Mouse (Mus musculus) ES-Bruce4 (cell line): ENCODE data around the gene Sphk2.

Experiments
- CTCF ChIP-seq: IDR thresholded peaks from one replicate; pipeline ENCODE4 v1.8.1; 2011; ENCODE audit warnings: low read depth, low read length
- EP300 ChIP-seq: IDR thresholded peaks from 2 replicates; pipeline ENCODE4 v1.6.1; 2011; ENCODE audit warnings: low read depth, low read length; ENCODE audit not compliant: insufficient read depth
- POLR2A ChIP-seq: IDR thresholded peaks from one replicate; pipeline ENCODE4 v1.8.1; 2011; ENCODE audit warnings: low read length; ENCODE audit not compliant: insufficient read depth

GRCm38 (mm10) chr7:45701607-45702006 lies 16.2 kb downstream of the Sphk2 start:
- TF ChIP-seq POLR2A (no peak), CTCF (no peak), EP300 (no peak)
